Mouse (Mus musculus) liver, embryonic 14.5 days (tissue): ENCODE results near the gene Tead2.

ENCODE experiments used
- CTCF ChIP-seq: IDR thresholded peaks from 2 replicates; pipeline ENCODE4 v1.5.1; 2016; ENCODE audit warnings: antibody characterized with exemption, low read depth, control low read depth
- EP300 ChIP-seq: IDR thresholded peaks from 2 replicates; pipeline ENCODE4 v1.6.1; 2016; ENCODE audit warnings: antibody characterized with exemption, low read depth

GRCm38 (mm10) chr7:45169495-45169894, 46.1 kb upstream of the Tead2 start:
- TF ChIP-seq CTCF (no peak), EP300 (no peak)
